Mouse (Mus musculus) heart, postnatal 10 days (tissue): Measurements from ENCODE around the gene Ppp2r3a. TPM values are rescaled to one million over a fixed set of nuclear protein-coding genes. Genes with fewer than 3 reads are reported as not detected.

Experiments used
- DNase-seq, 2 experiments: peaks; one replicate each; pipeline ENCODE4 v3.0.0; 2021
- intact Hi-C: fragments of 180-260 bp; cut with DNase I; formaldehyde crosslinking; loops from one replicate; pipeline ENCODE4 v1.15.1; 2025
- total RNA-seq, 2 experiments: library from RNA; stranded (reverse); gene quantifications; 2 replicates each; pipeline ENCODE4 v1.2.3; 2021

The Ppp2r3a gene
- total RNA-seq, 2 experiments from 2014 or later = 211 to 252 TPM

GRCm38 (mm10) chr9:101181291-101181690 lies 70.3 kb downstream of the Ppp2r3a start:
- no peak for DNase-seq
- intact Hi-C loops = loop anchor here (5.0 to 10.0 kb wide), 4 partner anchors 71 to 1171 kb away; partner anchors contain the start of genes Ephb1 and Ppp2r3a

DNA sequence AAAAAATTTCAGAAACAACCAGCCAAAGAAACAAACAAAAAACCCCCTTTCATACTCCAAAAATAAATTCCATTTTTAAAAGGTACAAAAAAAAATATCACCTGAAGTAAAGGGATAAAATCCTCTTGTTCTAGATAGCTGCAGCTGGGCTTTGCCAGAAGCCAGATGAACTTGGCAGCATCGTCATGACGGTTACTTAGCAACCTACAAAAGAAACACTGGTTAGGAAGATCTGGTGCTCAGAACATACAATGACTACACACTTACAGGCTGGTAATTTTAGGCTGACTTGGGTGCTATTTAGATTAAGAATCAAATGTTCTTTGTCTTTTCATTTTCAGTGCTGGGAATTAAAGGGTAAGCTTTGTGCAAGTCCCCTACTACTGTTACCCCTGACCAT lies 71.4 kb downstream of the Ppp2r3a start:
- intact Hi-C loops = loop anchor here (5.0 to 10.0 kb wide), 4 partner anchors 72 to 1172 kb away; partner anchors contain the start of genes Ephb1 and Ppp2r3a
- DNase-seq = peak; percentile 64 to 74

- intact Hi-C loops = loop anchor here (5.0 kb wide), 1 partner anchor 638 kb away; no protein-coding TSS in a partner anchor
Measured at GRCm38 (mm10) chr9:101160627-101161026, 91.0 kb downstream of the Ppp2r3a start.

DNA sequence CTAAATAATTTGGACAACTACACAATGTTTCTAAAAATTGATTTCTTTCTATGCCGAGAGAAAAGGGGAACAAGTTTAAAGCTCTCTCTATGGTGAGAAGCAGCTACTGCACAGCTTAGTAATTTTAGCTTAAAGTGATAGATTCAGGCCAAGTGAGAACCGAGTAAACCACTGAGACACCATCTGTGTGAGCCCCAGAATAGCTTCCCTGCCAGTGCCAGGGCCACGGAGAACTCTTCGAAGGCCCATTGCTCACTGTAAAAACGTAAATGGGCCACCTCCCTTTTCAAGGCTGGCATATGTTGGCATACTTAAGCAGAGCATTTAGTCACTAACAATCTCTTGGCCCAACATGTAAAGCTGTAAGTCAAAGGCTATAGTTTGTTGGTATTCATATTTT lies 91.5 kb downstream of the Ppp2r3a start:
- intact Hi-C loops = loop anchor here (5.0 kb wide), 1 partner anchor 638 kb away; no protein-coding TSS in a partner anchor
- DNase-seq = no peak

More at GRCm38 (mm10) chr9:101160627-101161026, 91.0 kb downstream of the Ppp2r3a start:
- DNase-seq = no peak

GRCm38 (mm10) chr9:101159431-101159830 lies 92.2 kb downstream of the Ppp2r3a start:
- intact Hi-C loops = loop anchor here (5.0 to 10.0 kb wide), 3 partner anchors 517 to 707 kb away; partner anchors contain the start of gene Nck1
- DNase-seq = peak; percentile 30 to 45

- DNase-seq = no peak
Measured at GRCm38 (mm10) chr9:101152872-101153271, 98.7 kb downstream of the Ppp2r3a start.

GRCm38 (mm10) chr9:101143635-101144034 lies 108.0 kb downstream of the Ppp2r3a start:
- intact Hi-C loops = no loop called here
- DNase-seq = no peak

More at GRCm38 (mm10) chr9:101152872-101153271, 98.7 kb downstream of the Ppp2r3a start:
- intact Hi-C loops = loop anchor here (5.0 to 10.0 kb wide), 2 partner anchors 76 to 608 kb away; partner anchors contain the start of gene Nck1

GRCm38 (mm10) chr9:101114182-101114884 lies 137.3 kb downstream of the Ppp2r3a start:
- no peak for DNase-seq
- intact Hi-C loops = no loop called here

DNA sequence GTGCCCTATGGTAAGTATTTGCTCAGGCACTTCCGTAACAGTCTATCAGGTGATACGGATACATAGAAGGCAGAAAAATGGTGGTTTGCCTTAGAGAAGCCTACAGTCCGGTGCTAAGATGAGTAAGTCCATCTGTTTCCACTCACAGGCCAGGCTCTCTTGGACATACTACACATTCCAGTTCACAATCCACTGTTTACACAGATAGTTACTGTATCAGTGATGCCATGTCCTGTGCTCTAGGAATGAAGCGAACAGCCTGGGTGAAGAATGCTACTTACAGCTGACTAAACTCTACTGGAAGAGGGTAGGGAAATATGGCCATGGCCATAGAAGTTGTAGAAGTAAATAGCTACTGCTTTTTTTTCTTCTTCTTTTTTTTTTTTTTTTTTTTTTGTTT lies 138.3 kb downstream of the Ppp2r3a start:
- DNase-seq = no peak
- intact Hi-C loops = no loop called here

DNA sequence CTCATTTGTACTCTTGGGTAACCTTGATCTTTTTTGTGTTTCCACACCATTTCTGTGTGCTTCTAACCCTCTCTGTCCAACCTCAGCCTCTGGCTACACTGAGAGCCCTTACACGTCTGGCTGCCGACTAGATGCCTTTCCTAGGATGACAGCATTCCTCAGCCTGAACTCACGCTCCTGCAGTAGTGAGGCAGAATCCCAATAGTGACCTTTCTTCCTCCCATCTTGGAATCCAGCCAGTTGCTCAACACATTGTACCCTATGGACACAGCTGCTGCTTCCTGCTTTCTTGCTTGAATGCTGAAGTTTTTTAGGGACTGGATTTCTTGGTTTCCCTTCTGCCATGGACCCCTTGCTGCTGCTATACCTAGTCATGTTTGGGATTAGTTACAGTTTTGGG lies 141.6 kb downstream of the Ppp2r3a start:
- peak; percentile 59 to 67 for DNase-seq
- intact Hi-C loops = no loop called here

GRCm38 (mm10) chr9:101107386-101107785 lies 144.2 kb downstream of the Ppp2r3a start:
- no peak for DNase-seq
- intact Hi-C loops = loop anchor here (2.0 kb wide), 1 partner anchor 33 kb away; the partner anchor contains the start of gene Msl2

DNA sequence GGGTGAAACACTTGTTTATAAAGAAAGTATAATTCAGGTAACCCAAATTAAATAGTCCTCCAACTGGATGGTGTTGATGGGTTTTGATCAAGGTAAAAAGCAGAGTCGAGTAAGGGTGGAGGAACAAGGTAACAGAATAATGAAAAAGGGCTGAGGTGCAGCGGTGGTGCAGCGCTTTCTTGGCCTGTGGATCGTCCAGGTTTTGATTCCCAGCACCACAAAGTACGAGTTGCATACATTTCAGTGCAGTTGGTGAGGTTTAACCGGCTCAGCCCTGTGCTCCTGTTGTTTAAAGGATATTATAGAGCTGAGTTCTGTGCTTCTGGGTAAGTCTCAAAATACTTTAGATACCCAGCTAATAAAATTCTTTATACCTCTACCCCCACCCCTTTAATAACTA lies 145.9 kb downstream of the Ppp2r3a start:
- no peak for DNase-seq
- intact Hi-C loops = loop anchor here (2.0 kb wide), 1 partner anchor 31 kb away; the partner anchor contains the start of gene Msl2

DNA sequence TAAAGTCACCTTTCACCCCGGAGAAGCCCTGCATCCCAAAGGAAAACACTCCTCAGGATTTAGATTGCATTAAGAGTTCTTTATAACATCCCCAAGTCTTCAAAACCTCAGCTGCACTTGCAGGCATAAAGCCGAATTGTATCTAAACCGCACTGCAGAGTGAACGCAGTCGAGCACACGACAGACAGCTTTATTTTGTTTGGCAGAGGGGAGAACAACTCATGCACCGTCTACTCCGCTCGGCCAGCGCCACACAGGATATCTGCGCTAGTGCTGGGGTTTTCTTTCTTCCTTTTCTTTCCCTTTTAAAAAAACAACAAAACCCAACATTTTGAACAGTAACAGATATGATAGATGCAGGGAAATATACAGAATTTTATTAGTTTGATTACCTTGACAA lies 146.7 kb downstream of the Ppp2r3a start:
- intact Hi-C loops = no loop called here

GRCm38 (mm10) chr9:101102288-101102687 lies 149.3 kb downstream of the Ppp2r3a start:
- intact Hi-C loops = no loop called here
- DNase-seq = no peak

More for the DNA sequence above, 146.7 kb downstream of the Ppp2r3a start:
- DNase-seq = peak in 1 of 2 experiments; percentile 33

- intact Hi-C loops = no loop called here
- DNase-seq = no peak
Measured at GRCm38 (mm10) chr9:101101547-101101946, 150.0 kb downstream of the Ppp2r3a start.

DNA sequence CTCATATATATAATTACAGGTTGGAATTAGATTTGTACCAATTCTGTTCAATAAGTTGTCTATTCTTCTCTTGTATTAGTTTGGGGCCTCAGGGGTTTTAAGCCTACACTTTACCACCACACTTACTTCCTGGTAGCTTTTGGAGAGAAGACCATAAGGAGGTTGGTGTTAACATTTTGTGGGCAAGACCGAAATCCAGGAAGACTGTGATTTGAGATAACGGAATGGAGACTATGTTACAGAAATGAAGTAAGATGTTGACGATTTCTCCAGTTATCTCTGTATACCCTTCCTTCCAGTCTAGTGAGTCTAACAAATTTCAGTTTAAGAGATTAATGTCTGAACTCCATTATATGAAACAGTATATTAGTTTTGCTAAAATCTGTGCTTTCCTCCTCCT lies 151.4 kb downstream of the Ppp2r3a start:
- no peak for DNase-seq
- intact Hi-C loops = no loop called here

DNA sequence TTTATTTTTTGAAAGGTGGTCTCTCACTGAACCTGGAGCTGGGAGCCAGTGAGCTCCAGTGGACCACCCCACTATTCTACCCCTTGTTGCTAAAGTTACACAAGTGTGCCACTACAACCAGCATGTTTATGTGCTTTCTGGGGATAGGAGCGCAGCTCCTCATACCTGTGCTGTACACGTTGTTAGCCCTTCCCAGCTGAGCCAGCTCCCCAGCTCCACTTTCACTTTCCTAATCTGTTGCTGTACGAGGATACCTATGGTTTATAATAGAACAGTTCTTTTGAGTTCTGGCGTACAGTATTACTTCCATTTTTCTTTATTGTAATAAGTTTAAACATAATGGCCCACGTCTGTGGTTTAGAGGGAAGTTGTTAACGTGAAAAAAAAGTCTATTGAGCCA lies 152.2 kb downstream of the Ppp2r3a start:
- intact Hi-C loops = no loop called here
- no peak for DNase-seq

- DNase-seq = no peak
- intact Hi-C loops = no loop called here
Measured at GRCm38 (mm10) chr9:101097542-101097941, 154.1 kb downstream of the Ppp2r3a start.

- intact Hi-C loops = no loop called here
- DNase-seq = no peak
Measured at GRCm38 (mm10) chr9:101096461-101096860, 155.1 kb downstream of the Ppp2r3a start.

DNA sequence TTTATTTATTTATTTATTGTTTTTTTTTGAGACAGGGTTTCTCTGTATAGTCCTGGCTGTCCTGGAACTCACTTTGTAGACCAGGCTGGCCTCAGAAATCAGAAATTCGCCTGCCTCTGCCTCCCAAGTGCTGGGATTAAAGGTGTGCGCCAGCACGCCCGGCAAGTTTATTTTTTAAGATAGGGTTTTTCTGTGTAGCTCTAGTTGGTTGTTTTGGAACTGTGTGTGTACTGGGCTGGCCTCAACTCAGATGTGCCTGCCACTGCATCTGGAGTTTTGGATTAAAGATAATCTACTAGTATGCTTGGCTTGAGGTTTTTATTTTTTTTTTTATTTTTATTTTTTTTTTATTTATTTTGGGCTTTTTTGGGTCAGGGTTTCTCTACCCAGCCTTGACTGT lies 156.2 kb downstream of the Ppp2r3a start:
- intact Hi-C loops = no loop called here
- DNase-seq = no peak

GRCm38 (mm10) chr9:101083728-101084127 lies 167.9 kb downstream of the Ppp2r3a start:
- intact Hi-C loops = no loop called here
- no peak for DNase-seq
